Mouse (Mus musculus): Measurements from ENCODE around the gene Scpep1.
"Not testable (repeated sequence)": the region's sequence is repeated elsewhere in the genome, so short reads cannot be mapped to it uniquely, and the experiment has no call there.

- not testable (repeated sequence) for TF ChIP-seq CTCF, POLR2A (IDR thresholded peaks at IDR 0.05; ENCODE audit: extremely low read depth, insufficient read depth, low read length)
Observed at GRCm38 (mm10) chr11:88892789-88893188, 62.5 kb downstream of the Scpep1 start.
